Mouse (Mus musculus) kidney, postnatal 36 days (tissue): Measurements from ENCODE around the gene Fam78b.

Source experiments
- DNase-seq, 2 experiments: peaks; one replicate each; pipeline ENCODE4 v3.0.0; 2021 to 2022; ENCODE audit warnings: mixed read lengths in 2 of 2

The Fam78b gene

GRCm38 (mm10) chr1:167102046-167102445 is 100.8 kb downstream of the Fam78b start:
- peak in 1 of 2 experiments; percentile 3 for DNase-seq

GRCm38 (mm10) chr1:167102566-167102965 is 101.3 kb downstream of the Fam78b start:
- no peak for DNase-seq

DNA sequence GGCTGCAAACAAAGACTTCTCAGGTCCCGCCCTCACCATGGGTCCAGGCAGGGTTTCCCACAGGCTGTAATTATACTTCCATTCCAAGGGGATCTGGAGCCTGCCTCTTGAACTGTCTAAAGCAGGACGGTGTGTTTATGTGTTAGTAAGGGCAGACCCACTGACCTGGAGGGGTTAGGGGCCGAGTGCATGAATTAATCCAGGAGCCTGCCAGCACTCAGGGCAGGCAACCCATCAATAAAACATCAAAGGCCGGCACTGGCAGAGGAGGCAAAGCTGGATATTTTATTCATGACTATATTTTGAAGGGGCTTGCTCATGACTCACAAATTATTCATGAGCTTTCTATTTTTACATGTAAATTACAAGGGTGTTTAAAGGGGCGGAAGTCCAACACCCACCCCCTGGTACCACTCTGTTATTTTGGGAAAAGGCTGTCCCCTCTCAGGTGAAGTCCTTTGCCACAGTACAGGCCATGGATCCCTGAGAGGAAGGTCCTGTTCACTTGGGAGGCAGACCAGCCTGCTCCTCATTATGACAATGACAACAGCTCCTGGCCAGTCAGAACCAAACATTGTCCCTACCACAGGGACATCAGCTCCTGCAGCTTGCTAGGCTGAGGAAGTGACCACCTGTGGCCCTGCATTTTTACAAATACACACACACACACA is 103.9 kb downstream of the Fam78b start:
- DNase-seq = no peak

DNA sequence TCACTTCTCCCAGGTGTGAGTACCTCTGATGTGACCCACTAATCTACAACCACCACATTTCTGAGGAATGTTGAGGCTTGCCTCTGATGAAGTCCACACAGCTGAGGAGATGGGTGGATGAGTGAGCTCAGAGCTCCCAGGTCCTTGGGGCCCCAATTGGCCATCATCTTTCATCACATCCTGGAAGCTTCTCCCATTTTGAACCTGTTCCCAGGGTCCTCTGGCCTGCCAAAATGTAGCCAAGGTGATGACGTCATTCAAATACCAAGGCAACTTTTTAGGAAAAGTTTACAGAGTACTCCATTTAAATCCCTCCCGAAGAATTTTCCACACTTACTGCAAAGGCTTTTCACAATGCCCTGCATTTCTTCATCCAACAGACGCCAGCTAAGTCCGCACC is 104.7 kb downstream of the Fam78b start:
- DNase-seq = no peak

- DNase-seq = no peak
Observed at GRCm38 (mm10) chr1:167108973-167109509, 107.8 kb downstream of the Fam78b start.

DNA sequence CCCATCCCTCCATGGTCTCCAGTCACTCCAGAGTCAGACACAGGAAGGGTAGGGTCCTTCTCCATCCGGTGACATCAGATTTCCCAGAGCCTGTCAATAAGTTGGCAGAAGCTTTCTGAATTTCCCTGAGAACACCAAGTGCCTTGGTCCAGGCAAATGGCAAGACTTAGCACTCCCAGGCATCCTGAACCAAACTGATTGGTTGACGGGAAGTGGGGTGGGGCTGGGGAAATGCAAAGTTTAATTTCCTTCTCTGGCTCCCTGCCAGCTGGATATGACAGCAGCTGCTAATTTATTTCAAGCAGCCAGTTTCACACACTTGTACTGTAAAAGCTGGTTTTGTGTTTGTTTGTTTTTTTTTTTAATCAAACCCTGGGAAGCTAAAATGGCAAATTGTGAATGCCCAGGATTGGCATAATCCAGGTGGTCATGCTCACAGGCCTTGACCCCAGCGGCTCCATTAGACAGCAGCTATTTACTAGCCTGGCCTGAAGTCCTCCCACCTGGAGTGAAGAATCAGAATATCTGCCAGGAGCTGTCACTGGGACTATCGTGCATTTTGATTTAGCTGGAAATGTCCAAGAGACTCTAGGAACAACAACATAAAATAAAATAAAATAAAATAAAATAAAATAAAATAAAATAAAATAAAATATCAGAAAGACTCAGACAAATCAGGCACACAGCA is 113.3 kb downstream of the Fam78b start:
- no peak for DNase-seq

DNA sequence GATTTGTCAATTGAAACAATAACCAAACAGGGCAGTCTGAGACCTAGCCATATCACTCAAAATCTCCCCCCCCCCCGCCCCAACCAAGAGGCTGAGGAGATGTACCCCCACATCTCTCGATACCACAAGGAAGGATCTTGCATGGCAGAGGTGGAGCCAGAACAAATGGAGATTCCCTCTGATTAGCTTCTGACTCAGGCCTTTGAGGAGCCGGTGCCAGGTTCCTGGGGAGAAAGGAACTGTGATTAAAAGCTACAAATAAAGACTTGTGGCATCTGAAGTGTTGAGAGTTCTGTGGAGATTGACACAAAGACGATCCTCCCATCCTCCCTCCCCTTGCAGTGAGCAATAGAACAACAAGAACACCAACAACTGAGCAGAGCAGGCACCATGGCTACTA is 113.9 kb downstream of the Fam78b start:
- no peak for DNase-seq

DNA sequence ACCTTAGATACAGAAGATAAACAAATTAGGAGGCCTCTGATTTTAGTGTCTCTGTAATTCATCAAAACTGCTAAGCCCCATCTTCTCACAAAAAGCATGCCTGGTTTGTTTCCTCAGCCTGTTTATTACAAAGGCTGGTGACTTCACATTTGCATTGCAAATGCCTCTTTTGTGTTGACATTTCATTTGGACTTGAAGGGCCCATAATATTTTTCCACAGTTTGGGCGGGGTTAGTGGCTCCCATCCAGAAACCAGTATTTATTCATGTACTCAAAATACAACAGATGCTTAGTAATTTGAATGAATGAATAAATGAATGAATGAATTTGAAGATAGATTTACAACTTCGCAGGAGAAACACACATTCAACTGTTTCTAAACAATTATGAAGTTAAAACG is 115.5 kb downstream of the Fam78b start:
- DNase-seq = no peak

- no peak for DNase-seq
Observed at GRCm38 (mm10) chr1:167118971-167119370, 117.8 kb downstream of the Fam78b start.

DNA sequence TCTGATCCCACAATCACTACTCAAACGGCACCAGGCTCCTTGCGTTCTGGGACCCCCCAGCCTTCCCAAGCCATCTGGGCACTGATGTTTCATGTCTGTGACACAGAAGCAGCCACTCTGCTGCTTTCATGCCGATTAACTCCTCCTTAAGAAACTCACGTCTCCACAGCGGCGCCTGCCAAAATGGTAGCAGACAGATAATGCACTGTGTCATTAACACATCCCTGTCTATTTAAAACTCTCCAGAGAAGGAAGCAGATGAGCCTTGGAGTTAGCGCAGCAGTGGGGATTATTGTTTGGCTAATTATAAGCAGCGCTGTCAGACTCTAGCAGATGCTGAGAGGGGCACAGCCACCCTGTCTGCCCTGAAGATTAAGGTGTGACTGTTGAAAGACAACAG is 118.2 kb downstream of the Fam78b start:
- no peak for DNase-seq

- DNase-seq = no peak
Observed at GRCm38 (mm10) chr1:167122436-167122835, 121.2 kb downstream of the Fam78b start.

- DNase-seq = peak in 1 of 2 experiments; percentile 39
Observed at GRCm38 (mm10) chr1:167123551-167123950, 122.3 kb downstream of the Fam78b start.

GRCm38 (mm10) chr1:167125870-167126269 is 124.7 kb downstream of the Fam78b start:
- no peak for DNase-seq

GRCm38 (mm10) chr1:167126292-167126691 is 125.1 kb downstream of the Fam78b start:
- DNase-seq = no peak

- DNase-seq = no peak
Observed at GRCm38 (mm10) chr1:167135748-167136147, 134.5 kb downstream of the Fam78b start.
